In the genomic region with DNA sequence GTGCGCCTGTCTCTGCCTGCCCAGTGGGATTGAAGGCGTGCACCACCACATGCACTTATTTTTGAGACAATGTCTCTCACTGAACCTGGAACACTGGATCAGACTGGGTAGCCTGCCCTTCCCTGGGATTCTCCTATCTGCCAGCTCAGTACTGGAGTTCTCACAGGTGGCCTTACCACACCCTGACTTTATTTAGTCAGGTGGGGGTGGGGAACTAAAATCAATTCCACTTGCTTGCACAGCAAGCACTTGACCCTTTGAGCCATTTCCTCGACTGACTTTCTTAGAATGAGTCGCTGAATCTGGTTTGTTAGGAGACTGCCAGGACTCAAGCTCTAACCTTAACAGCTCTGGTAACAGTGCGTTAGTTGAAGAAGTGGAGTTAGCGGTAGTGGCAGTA, we compare ENCODE assay signal across 20 mouse cellular contexts. TPM values are rescaled to one million over a fixed set of nuclear protein-coding genes. Genes with fewer than 3 reads are reported as not detected.
DNase-seq lines count a peak whose midpoint lies in the region; ATAC-seq lines count a peak whose summit lies in the region.
"Had no signal": no experiment of that assay in that cellular context is flagged by ENCODE, and none has a peak within 500 bp of the region (broad histone marks: within the 10 kb centered on the region; RNA-seq: fewer than 3 reads in every experiment).

No protein-coding gene starts in this region.

- H3K27ac ChIP-seq in liver, embryonic 15.5 days (replicated peaks) = peak overlapping the region; percentile 58
- peak overlapping the region; percentile 53 for H3K27ac ChIP-seq in stomach, embryonic 15.5 days
- H3K27ac ChIP-seq: embryonic facial prominence, embryonic 12.5 days; hindbrain, embryonic 10.5 days; kidney, postnatal 0 days; liver, embryonic 14.5 days; midbrain, embryonic 12.5 days had no signal

- H3K9me3 ChIP-seq in liver, embryonic 15.5 days (replicated peaks) = no peaks in the 10 kb centered on the region
- no peaks in the 10 kb centered on the region for H3K9me3 ChIP-seq in stomach, embryonic 15.5 days
- H3K9me3 ChIP-seq: embryonic facial prominence, embryonic 12.5 days; hindbrain, embryonic 10.5 days; midbrain, embryonic 12.5 days had no signal

- no peaks in the 10 kb centered on the region for H3K36me3 ChIP-seq in liver, embryonic 15.5 days (replicated peaks)
- no peaks in the 10 kb centered on the region for H3K36me3 ChIP-seq in stomach, embryonic 15.5 days
- H3K36me3 ChIP-seq: embryonic facial prominence, embryonic 12.5 days; hindbrain, embryonic 10.5 days; midbrain, embryonic 12.5 days had no signal

- H3K9ac ChIP-seq in liver, embryonic 15.5 days = no peak overlapping the region
- no peak overlapping the region for H3K9ac ChIP-seq in stomach, embryonic 15.5 days
- H3K9ac ChIP-seq: embryonic facial prominence, embryonic 12.5 days; liver, embryonic 14.5 days; midbrain, embryonic 12.5 days had no signal

- DNase-seq in heart, adult 11 months = peak; percentile 75
- DNase-seq in heart, adult 9 months (ENCODE audit: low spot score in 2 of 2) = no peak
- peak; percentile 26 for DNase-seq in testis, postnatal 14 days (ENCODE audit: low spot score)
- no peak for DNase-seq in testis, postnatal 10 days (ENCODE audit: low spot score)
- no peak for DNase-seq in left cerebral cortex, adult 9 months (ENCODE audit: low spot score in 2 of 2)
- DNase-seq in layer of hippocampus, postnatal 14 days (ENCODE audit: low spot score in 2 of 2) = no peak
- DNase-seq: cerebellum, postnatal 25 days; retina, postnatal 1 day had no signal

- no peaks in the 10 kb centered on the region for H3K27me3 ChIP-seq in liver, embryonic 15.5 days
- no peaks in the 10 kb centered on the region for H3K27me3 ChIP-seq in stomach, embryonic 15.5 days (replicated peaks)
- H3K27me3 ChIP-seq: CH12.LX; embryonic facial prominence, embryonic 12.5 days; midbrain, embryonic 12.5 days had no signal

- no peak for ATAC-seq in liver, embryonic 15.5 days (ENCODE audit: insufficient read depth)
- ATAC-seq in stomach, embryonic 15.5 days (ENCODE audit: insufficient read depth, low FRiP score, low read depth) = peak; percentile 68

- H3K4me2 ChIP-seq in liver, embryonic 15.5 days = peak overlapping the region; percentile 35; the same call in 1 of the 2 replicates
- H3K4me2 ChIP-seq in stomach, embryonic 15.5 days = no peak overlapping the region
- H3K4me2 ChIP-seq: embryonic facial prominence, embryonic 12.5 days; midbrain, embryonic 12.5 days had no signal

- peaks cover 24% of the 10 kb centered on the region for H3K4me1 ChIP-seq in liver, embryonic 15.5 days (replicated peaks)
- no peaks in the 10 kb centered on the region for H3K4me1 ChIP-seq in stomach, embryonic 15.5 days
- H3K4me1 ChIP-seq: embryonic facial prominence, embryonic 12.5 days; hindbrain, embryonic 10.5 days; midbrain, embryonic 12.5 days had no signal

- WGBS in liver, embryonic 15.5 days (ENCODE audit: insufficient replicate concordance) = 41% methylated on average over 6 of the region's 6 CpGs
- WGBS in stomach, embryonic 15.5 days = 60% methylated on average over 6 of the region's 6 CpGs

- no peak overlapping the region for H3K4me3 ChIP-seq in liver, embryonic 15.5 days (replicated peaks)
- no peak overlapping the region for H3K4me3 ChIP-seq in stomach, embryonic 15.5 days (replicated peaks)
- H3K4me3 ChIP-seq: embryonic facial prominence, embryonic 12.5 days; hindbrain, embryonic 10.5 days; midbrain, embryonic 12.5 days; myocyte had no signal

RNA-seq across cellular contexts. Expression of a gene that starts 0.5 kb away (rescaled TPM):
- 1.2 TPM in 2 replicates for polyA plus RNA-seq in liver, embryonic 15.5 days (2015; fragmentation: Nextera tagmentation; extraction: Ambion mirVana)
- polyA plus RNA-seq in stomach, embryonic 15.5 days (2015; fragmentation: Nextera tagmentation; extraction: Ambion mirVana) = 0.71 and 0.79 TPM in 2 replicates
- under 1 TPM; 0.14 to 0.36 TPM for total RNA-seq in layer of hippocampus, postnatal 14 days (2021)
- total RNA-seq: CH12.LX; layer of hippocampus, adult 8-10 months; left cerebral cortex, postnatal 25 days had no signal
- polyA plus RNA-seq: embryonic facial prominence, embryonic 12.5 days; heart, embryonic 14.5 days; hindbrain, embryonic 10.5 days; midbrain, embryonic 12.5 days; myocyte had no signal

RNA-seq across cellular contexts. Expression of a gene that starts 40.1 kb away (rescaled TPM):
- 1.8 and 2.2 TPM in 2 replicates for polyA plus RNA-seq in liver, embryonic 15.5 days (2015; fragmentation: Nextera tagmentation; extraction: Ambion mirVana)
- 9.0 and 10.2 TPM in 2 replicates for polyA plus RNA-seq in stomach, embryonic 15.5 days (2015; fragmentation: Nextera tagmentation; extraction: Ambion mirVana)
- 10 to 100 TPM; 34.5 to 39.5 TPM for total RNA-seq in layer of hippocampus, postnatal 14 days (2021)

Comparison
In these comparisons a context has a peak if more than half of its experiments do, and no peak if none do; other contexts are left out.
1. DNase-seq: peak in heart, adult 11 months (single experiment) and testis, postnatal 14 days (single experiment); none in heart, adult 9 months (0 of 2), testis, postnatal 10 days (single experiment), left cerebral cortex, adult 9 months (0 of 2) and layer of hippocampus, postnatal 14 days (0 of 2).